Mouse (Mus musculus): Measurements from ENCODE around the gene Fcgrt. TPM values are rescaled to one million over a fixed set of nuclear protein-coding genes. Genes with fewer than 3 reads are reported as not detected.

Fcgrt gene
- 132 and 135 TPM in 2 replicates for polyA plus RNA-seq (2012; rRNA removed)

GRCm38 (mm10) chr7:45103652-45104180 is at the start of gene Fcgrt:
TSS of gene Fcgrt (minus strand) at chr7:45103851.

GRCm38 (mm10) chr7:45135993-45136567 is 32.4 kb upstream of the Fcgrt start, which contains the start of the genes Gm45713 and Flt3l:
TSS of gene Gm45713 (minus strand) at chr7:45136231.
TSS of gene Flt3l (minus strand) at chr7:45136432.

GRCm38 (mm10) chr7:45128624-45129246 is 25.1 kb upstream of the Fcgrt start, which contains the start of gene Rpl13a:
TSS of gene Rpl13a (minus strand) at chr7:45128761.

GRCm38 (mm10) chr7:45124224-45125143 is 20.8 kb upstream of the Fcgrt start, which contains the start of gene Rps11:
TSS of gene Rps11 (minus strand) at chr7:45124439.

GRCm38 (mm10) chr7:45092048-45092447 is 11.6 kb downstream of the Fcgrt start, which contains the start of gene Rcn3:
TSS of gene Rcn3 (minus strand) at chr7:45092221.

GRCm38 (mm10) chr7:45062239-45062835 is 41.3 kb downstream of the Fcgrt start, which contains the start of the genes Nosip and Prrg2:
TSS of gene Nosip (plus strand) at chr7:45062429.
TSS of gene Prrg2 (minus strand) at chr7:45062677.

GRCm38 (mm10) chr7:45052862-45053116 is 50.9 kb downstream of the Fcgrt start, which contains the start of gene Prr12:
TSS of gene Prr12 (minus strand) at chr7:45052881.

Other genes with a start within 250 kb of the Fcgrt start
- 65.1 and 72.1 TPM in 2 replicates for gene Pnkp, start 246.7 kb downstream of the Fcgrt start, polyA plus RNA-seq (2012; rRNA removed)
- gene Ptov1, start 234.1 kb downstream of the Fcgrt start, polyA plus RNA-seq (2012; rRNA removed): 762 and 793 TPM in 2 replicates
- 274 and 494 TPM in 2 replicates for gene Med25, start 211.1 kb downstream of the Fcgrt start, polyA plus RNA-seq (2012; rRNA removed)
- gene Fuz, start 207.8 kb downstream of the Fcgrt start, polyA plus RNA-seq (2012; rRNA removed): 133 and 143 TPM in 2 replicates
- 132 and 136 TPM in 2 replicates for gene Ap2a1, start 174.4 kb downstream of the Fcgrt start, polyA plus RNA-seq (2012; rRNA removed)
- gene Tsks, start 160.6 kb downstream of the Fcgrt start, polyA plus RNA-seq (2012; rRNA removed): 0.08 TPM in 1 of 2 replicates, not detected in the other
- 61.1 and 66.1 TPM in 2 replicates for gene Cpt1c, start 129.0 kb downstream of the Fcgrt start, polyA plus RNA-seq (2012; rRNA removed)
- gene Prmt1, start 117.3 kb downstream of the Fcgrt start, polyA plus RNA-seq (2012; rRNA removed): 364 and 448 TPM in 2 replicates
- 154 and 158 TPM in 2 replicates for gene Irf3, start 106.2 kb downstream of the Fcgrt start, polyA plus RNA-seq (2012; rRNA removed)
- gene Bcl2l12, start 105.1 kb downstream of the Fcgrt start, polyA plus RNA-seq (2012; rRNA removed): 43.3 and 49.2 TPM in 2 replicates
- gene Scaf1, start 87.5 kb downstream of the Fcgrt start, polyA plus RNA-seq (2012; rRNA removed): 116 and 132 TPM in 2 replicates
- gene Rras, start 85.9 kb downstream of the Fcgrt start, polyA plus RNA-seq (2012; rRNA removed): 161 and 171 TPM in 2 replicates
- gene Prr12, start 51.0 kb downstream of the Fcgrt start, polyA plus RNA-seq (2012; rRNA removed): 17.5 and 18.4 TPM in 2 replicates
- gene Nosip, start 41.4 kb downstream of the Fcgrt start, polyA plus RNA-seq (2012; rRNA removed): 157 and 163 TPM in 2 replicates
- gene Prrg2, start 41.2 kb downstream of the Fcgrt start, polyA plus RNA-seq (2012; rRNA removed): 90.9 and 100 TPM in 2 replicates
- gene Rcn3, start 11.6 kb downstream of the Fcgrt start, polyA plus RNA-seq (2012; rRNA removed): 537 and 545 TPM in 2 replicates
- 173 and 237 TPM in 2 replicates for gene Rps11, start 20.6 kb upstream of the Fcgrt start, polyA plus RNA-seq (2012; rRNA removed)
- gene Rpl13a, start 24.9 kb upstream of the Fcgrt start, polyA plus RNA-seq (2012; rRNA removed): 1,241 and 3,203 TPM in 2 replicates
- 1.9 TPM in 1 of 2 replicates, not detected in the other for gene Gm45713, start 32.4 kb upstream of the Fcgrt start, polyA plus RNA-seq (2012; rRNA removed)
- 38.5 and 68.0 TPM in 2 replicates for gene Flt3l, start 32.6 kb upstream of the Fcgrt start, polyA plus RNA-seq (2012; rRNA removed)
- 60.2 and 64.9 TPM in 2 replicates for gene Pih1d1, start 50.5 kb upstream of the Fcgrt start, polyA plus RNA-seq (2012; rRNA removed)
- 87.7 and 97.6 TPM in 2 replicates for gene Aldh16a1, start 50.7 kb upstream of the Fcgrt start, polyA plus RNA-seq (2012; rRNA removed)
- gene Slc17a7, start 60.1 kb upstream of the Fcgrt start, polyA plus RNA-seq (2012; rRNA removed): 0.17 and 0.20 TPM in 2 replicates
- gene Gfy, start 75.7 kb upstream of the Fcgrt start, polyA plus RNA-seq (2012; rRNA removed): not detected in 2 replicates
- gene Pth2, start 77.1 kb upstream of the Fcgrt start, polyA plus RNA-seq (2012; rRNA removed): not detected in 2 replicates
- 3.1 and 4.1 TPM in 2 replicates for gene Ccdc155, start 101.0 kb upstream of the Fcgrt start, polyA plus RNA-seq (2012; rRNA removed)
- 2.1 and 3.3 TPM in 2 replicates for gene Dkkl1, start 108.3 kb upstream of the Fcgrt start, polyA plus RNA-seq (2012; rRNA removed)
- 119 and 183 TPM in 2 replicates for gene Tead2, start 111.9 kb upstream of the Fcgrt start, polyA plus RNA-seq (2012; rRNA removed)
- gene Cd37, start 135.3 kb upstream of the Fcgrt start, polyA plus RNA-seq (2012; rRNA removed): 13.2 and 14.5 TPM in 2 replicates
- 0.15 and 0.40 TPM in 2 replicates for gene Slc6a16, start 137.2 kb upstream of the Fcgrt start, polyA plus RNA-seq (2012; rRNA removed)
- 0.24 TPM in 1 of 2 replicates, not detected in the other for gene Slc6a21, start 173.7 kb upstream of the Fcgrt start, polyA plus RNA-seq (2012; rRNA removed)
- gene Trpm4, start 229.9 kb upstream of the Fcgrt start, polyA plus RNA-seq (2012; rRNA removed): 58.6 and 62.0 TPM in 2 replicates
- 0.46 and 0.51 TPM in 2 replicates for gene Hrc, start 231.4 kb upstream of the Fcgrt start, polyA plus RNA-seq (2012; rRNA removed)

All from ovary, adult 2 months (tissue).